Mouse (Mus musculus) embryonic facial prominence, embryonic 14.5 days (tissue): Measurements from ENCODE around the gene Utrn. TPM values are rescaled to one million over a fixed set of nuclear protein-coding genes. Genes with fewer than 3 reads are reported as not detected.
A peak's percentile ranks its signal among the peaks of the same experiment; 100 is the strongest.

Experiments used
- ATAC-seq: fragments of 200-750 bp; cut with Nextera tagmentation; 2 replicates; pipeline ENCODE4 v1.8.0; 2017; ENCODE audit warnings: low read depth, moderate number of reproducible peaks, moderate TSS enrichment
- DNase-seq: peaks from one replicate; pipeline ENCODE4 v3.0.0-alpha.2; 2015; ENCODE audit warnings: low spot score
- H3K27ac ChIP-seq: fragments of 300-500 bp; sonication (generic); replicated peaks from 2 replicates; pipeline ENCODE4 v1.5.1; 2014; ENCODE audit warnings: low read depth, mild to moderate bottlenecking, low read length, moderate library complexity
- H3K27me3 ChIP-seq: fragments of 300-500 bp; sonication (generic); replicated peaks from 2 replicates; pipeline ENCODE4 v1.6.1; 2014; ENCODE audit warnings: low read length; ENCODE audit not compliant: control insufficient read depth, insufficient read depth
- H3K36me3 ChIP-seq: fragments of 300-500 bp; sonication (generic); 2 replicates; pipeline ENCODE4 v1.6.1; 2014; ENCODE audit warnings: low read length, mixed read lengths; ENCODE audit not compliant: control insufficient read depth, insufficient read depth
- H3K4me1 ChIP-seq: fragments of 300-500 bp; sonication (generic); 2 replicates; pipeline ENCODE4 v1.6.1; 2014; ENCODE audit warnings: antibody characterized with exemption, low read length; ENCODE audit not compliant: control insufficient read depth, insufficient read depth
- H3K4me2 ChIP-seq: fragments of 300-500 bp; sonication (generic); 2 replicates; pipeline ENCODE4 v1.6.1; 2014; ENCODE audit warnings: low read depth, mild to moderate bottlenecking, low read length, moderate library complexity, mixed read lengths
- H3K4me3 ChIP-seq: fragments of 300-500 bp; sonication (generic); 2 replicates; pipeline ENCODE4 v1.5.1; 2014; ENCODE audit warnings: low read depth, mild to moderate bottlenecking, low read length
- H3K9ac ChIP-seq: fragments of 300-500 bp; sonication (generic); 2 replicates; pipeline ENCODE4 v1.6.1; 2014; ENCODE audit warnings: low read depth, mild to moderate bottlenecking, low read length, moderate library complexity, mixed read lengths
- H3K9me3 ChIP-seq: fragments of 300-500 bp; sonication (generic); 2 replicates; pipeline ENCODE4 v1.6.1; 2016; ENCODE audit warnings: low read length; ENCODE audit not compliant: control insufficient read depth
- WGBS: fragments of 180-500 bp; shearing (Covaris S2); extraction: QIAGEN DNeasy Blood & Tissue Kit; methylation state at CpG from one replicate; pipeline ENCODE4 v1.1.7; 2014; 5-methylcytosine and 5-hydroxymethylcytosine counted together
- polyA plus RNA-seq: library from polyadenylated mRNA; unstranded; fragments of >200 nt; fragmentation: Nextera tagmentation; extraction: Ambion mirVana; gene quantifications from 2 replicates; pipeline ENCODE4 v1.2.1, GENCODE M21; 2014

Gene Utrn
- polyA plus RNA-seq, 1 experiment from 2014 or later, result 73.3 TPM

- H3K9me3 ChIP-seq, result no peaks in the 10 kb centered on the region
- 76% methylated on average over 13 of the region's 13 CpGs for WGBS
- H3K4me2 ChIP-seq, result no peak overlapping the region
- DNase-seq (peak; percentile 60), ATAC-seq (peak; percentile 58)
- peaks cover 10% of the 10 kb centered on the region for H3K4me1 ChIP-seq
- H3K36me3 ChIP-seq, result no peaks in the 10 kb centered on the region; the same call in 1 of the 2 replicates
- no peak overlapping the region for H3K4me3 ChIP-seq
- no peaks in the 10 kb centered on the region for H3K27me3 ChIP-seq
- H3K27ac ChIP-seq, result no peak overlapping the region
- H3K9ac ChIP-seq, result no peak overlapping the region
These were observed 48.0 kb downstream of the Utrn start for GRCm38 (mm10) chr10:12820978-12821735.

DNA sequence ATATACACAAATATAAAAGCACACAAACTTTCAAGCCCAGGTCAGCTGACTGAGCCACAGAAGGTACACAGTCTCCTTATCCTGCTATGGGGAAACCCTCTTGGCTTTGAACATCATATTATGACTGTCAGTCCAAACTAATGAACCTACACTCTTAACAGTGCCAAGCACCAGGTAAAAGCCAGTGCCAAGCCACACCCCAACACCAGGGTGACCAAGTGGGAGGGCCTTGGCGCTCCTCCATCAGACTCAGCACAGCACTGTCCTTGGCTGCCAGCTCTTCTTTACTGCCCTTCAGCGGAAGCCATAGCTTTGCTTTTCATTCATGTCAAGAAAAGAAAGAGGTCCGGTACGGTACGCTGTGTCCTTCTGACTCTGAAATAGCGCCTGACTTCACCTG lies 51.8 kb downstream of the Utrn start:
- 93% methylated on average over 6 of the region's 6 CpGs for WGBS
- no peak for ATAC-seq

DNA sequence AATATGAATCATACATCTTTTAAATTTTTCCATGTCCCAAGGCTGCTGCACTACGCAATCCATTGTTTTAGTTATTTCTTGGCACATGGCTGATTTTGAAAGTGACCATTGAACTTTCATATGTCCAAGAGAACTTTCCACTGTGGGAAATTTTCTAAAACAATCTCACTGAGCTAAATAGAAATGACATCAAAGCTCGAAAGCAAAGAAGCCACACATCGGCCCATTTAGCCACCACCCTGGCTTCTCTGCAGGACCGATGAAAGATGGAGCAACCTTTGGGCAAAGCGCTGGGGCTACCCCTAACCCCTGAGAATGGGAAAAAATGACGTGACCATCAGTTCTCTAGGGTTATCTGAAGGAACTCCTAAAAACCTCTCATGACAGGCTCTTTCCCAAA lies 52.6 kb downstream of the Utrn start:
- DNase-seq (no peak), ATAC-seq (no peak)
- no peaks in the 10 kb centered on the region; the same call in 1 of the 2 replicates for H3K36me3 ChIP-seq
- no peaks in the 10 kb centered on the region for H3K9me3 ChIP-seq
- WGBS, result 86% methylated on average over 6 of the region's 6 CpGs
- no peak overlapping the region for H3K27ac ChIP-seq
- no peak overlapping the region for H3K4me3 ChIP-seq
- no peak overlapping the region for H3K9ac ChIP-seq
- peaks cover 3% of the 10 kb centered on the region; the same call in 1 of the 2 replicates for H3K4me1 ChIP-seq
- H3K27me3 ChIP-seq, result no peaks in the 10 kb centered on the region
- no peak overlapping the region for H3K4me2 ChIP-seq

More for the DNA sequence above, 51.8 kb downstream of the Utrn start:
- DNase-seq, result no peak
- H3K36me3 ChIP-seq, result no peaks in the 10 kb centered on the region; the same call in 1 of the 2 replicates
- H3K4me3 ChIP-seq, result no peak overlapping the region
- no peak overlapping the region for H3K27ac ChIP-seq
- no peak overlapping the region for H3K4me2 ChIP-seq
- H3K27me3 ChIP-seq, result no peaks in the 10 kb centered on the region
- no peak overlapping the region for H3K9ac ChIP-seq
- H3K4me1 ChIP-seq, result no peaks in the 10 kb centered on the region; the same call in 1 of the 2 replicates
- H3K9me3 ChIP-seq, result no peaks in the 10 kb centered on the region

DNA sequence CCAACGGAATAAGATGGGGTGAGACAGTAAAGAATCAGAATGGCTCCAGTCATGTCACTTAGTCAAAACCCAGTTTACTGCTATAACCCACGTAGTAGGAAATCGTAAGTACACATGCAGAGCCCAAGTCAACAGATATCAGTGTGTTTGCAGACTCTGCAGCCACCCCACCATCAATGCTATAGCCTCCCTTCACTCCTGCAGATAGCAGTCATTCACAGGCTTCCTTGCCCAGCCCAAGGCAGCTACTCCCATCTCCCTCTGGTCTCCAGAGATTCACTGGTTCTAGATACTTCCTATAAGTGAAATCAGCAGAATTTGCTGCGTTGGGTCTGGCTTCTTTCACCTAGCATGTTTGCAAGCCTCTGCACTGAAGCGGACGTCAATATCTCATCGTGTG lies 54.8 kb downstream of the Utrn start:
- Histone ChIP-seq H3K4me3 (no peak overlapping the region), H3K4me2 (no peak overlapping the region)
- 89% methylated on average over 7 of the region's 7 CpGs for WGBS

GRCm38 (mm10) chr10:12813881-12814280 lies 55.3 kb downstream of the Utrn start:
- Histone ChIP-seq H3K9ac (no peak overlapping the region), H3K36me3 (no peaks in the 10 kb centered on the region), H3K27me3 (no peaks in the 10 kb centered on the region), H3K4me3 (no peak overlapping the region), H3K4me2 (no peak overlapping the region), H3K9me3 (no peaks in the 10 kb centered on the region), H3K4me1 (peaks cover 10% of the 10 kb centered on the region; the same call in 1 of the 2 replicates), H3K27ac (no peak overlapping the region)
- WGBS, result 81% methylated on average over 4 of the region's 4 CpGs
- DNase-seq (no peak), ATAC-seq (no peak)

More for the DNA sequence above, 54.8 kb downstream of the Utrn start:
- Histone ChIP-seq H3K9me3 (no peaks in the 10 kb centered on the region), H3K9ac (no peak overlapping the region), H3K4me1 (peaks cover 9% of the 10 kb centered on the region; the same call in 1 of the 2 replicates), H3K36me3 (no peaks in the 10 kb centered on the region), H3K27me3 (no peaks in the 10 kb centered on the region), H3K27ac (no peak overlapping the region)
- DNase-seq, result no peak
- no peak for ATAC-seq

- H3K36me3 ChIP-seq, result no peaks in the 10 kb centered on the region
- WGBS, result 66% methylated on average over 12 of the region's 12 CpGs
- DNase-seq (no peak), ATAC-seq (no peak)
- no peak overlapping the region for H3K4me2 ChIP-seq
- H3K4me1 ChIP-seq, result peaks cover 16% of the 10 kb centered on the region; the same call in 1 of the 2 replicates
- H3K9me3 ChIP-seq, result no peaks in the 10 kb centered on the region
- H3K27me3 ChIP-seq, result no peaks in the 10 kb centered on the region
- H3K27ac ChIP-seq, result no peak overlapping the region
- no peak overlapping the region for H3K9ac ChIP-seq
- H3K4me3 ChIP-seq, result no peak overlapping the region
These were observed 55.9 kb downstream of the Utrn start for GRCm38 (mm10) chr10:12813211-12813811.

- Histone ChIP-seq H3K4me3 (no peak overlapping the region), H3K9me3 (no peaks in the 10 kb centered on the region), H3K36me3 (no peaks in the 10 kb centered on the region), H3K4me1 (peaks cover 18% of the 10 kb centered on the region; the same call in 1 of the 2 replicates), H3K4me2 (no peak overlapping the region), H3K9ac (no peak overlapping the region), H3K27ac (peak overlapping the region; percentile 1; the same call in 1 of the 2 replicates), H3K27me3 (no peaks in the 10 kb centered on the region)
- WGBS, result 68% methylated on average over 5 of the region's 5 CpGs
- ATAC-seq (no peak), DNase-seq (no peak)
These were observed 56.5 kb downstream of the Utrn start for GRCm38 (mm10) chr10:12812680-12813079.

DNA sequence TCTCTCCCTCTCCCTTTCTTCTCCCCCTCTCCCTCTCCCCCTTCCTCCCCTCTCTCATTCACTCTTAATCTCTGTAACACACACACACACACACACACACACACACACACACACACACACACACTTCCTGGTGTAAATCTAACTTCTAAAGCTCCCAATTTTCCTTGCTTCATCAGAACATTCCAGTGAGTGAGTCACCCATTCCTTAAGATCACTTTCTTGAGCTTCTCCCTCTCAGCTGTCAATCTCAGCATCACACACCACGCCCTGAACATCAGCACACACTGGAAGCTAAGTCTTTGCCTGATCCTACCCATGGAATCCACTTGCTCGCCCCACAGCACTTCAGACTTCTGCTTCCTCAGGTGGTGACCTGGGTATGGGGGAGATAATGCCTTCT lies 58.3 kb downstream of the Utrn start:
- Histone ChIP-seq H3K9me3 (no peaks in the 10 kb centered on the region), H3K4me1 (peaks cover 18% of the 10 kb centered on the region; the same call in 1 of the 2 replicates), H3K27me3 (no peaks in the 10 kb centered on the region), H3K9ac (no peak overlapping the region), H3K36me3 (no peaks in the 10 kb centered on the region), H3K4me3 (no peak overlapping the region), H3K4me2 (no peak overlapping the region), H3K27ac (no peak overlapping the region)
- ATAC-seq (no peak), DNase-seq (no peak)
- WGBS, result 79% methylated on average over 2 of the region's 2 CpGs
